Mouse (Mus musculus) midbrain, embryonic 16.5 days (tissue): ENCODE results near the gene Rbms3. TPM values are rescaled to one million over a fixed set of nuclear protein-coding genes. Genes with fewer than 3 reads are reported as not detected.

Experiments used
- ATAC-seq: fragments of 200-750 bp; cut with Nextera tagmentation; 2 replicates; pipeline ENCODE4 v1.8.0; 2017; ENCODE audit warnings: moderate TSS enrichment
- H3K27ac ChIP-seq: fragments of 300-500 bp; sonication (generic); 2 replicates; pipeline ENCODE4 v1.5.1; 2014; ENCODE audit warnings: mild to moderate bottlenecking, low read length, mixed read lengths
- H3K27me3 ChIP-seq: fragments of 300-500 bp; sonication (generic); 2 replicates; pipeline ENCODE4 v1.6.1; 2014; ENCODE audit warnings: low read depth, low read length, mixed read lengths; ENCODE audit not compliant: control insufficient read depth, insufficient read depth
- H3K36me3 ChIP-seq: fragments of 300-500 bp; sonication (generic); 2 replicates; pipeline ENCODE4 v1.6.1; 2014; ENCODE audit warnings: mild to moderate bottlenecking, low read length, moderate library complexity, mixed read lengths; ENCODE audit not compliant: control insufficient read depth, insufficient read depth
- H3K4me1 ChIP-seq: fragments of 300-500 bp; sonication (generic); 2 replicates; pipeline ENCODE4 v1.6.1; 2014; ENCODE audit warnings: mild to moderate bottlenecking, low read length, mixed read lengths; ENCODE audit not compliant: control insufficient read depth, insufficient read depth
- H3K4me2 ChIP-seq: fragments of 300-500 bp; sonication (generic); 2 replicates; pipeline ENCODE4 v1.6.1; 2014; ENCODE audit warnings: mild to moderate bottlenecking, low read length, mixed read lengths
- H3K4me3 ChIP-seq: fragments of 300-500 bp; sonication (generic); 2 replicates; pipeline ENCODE4 v1.5.1; 2014; ENCODE audit warnings: low read depth, mild to moderate bottlenecking, low read length, moderate library complexity, mixed read lengths
- H3K9ac ChIP-seq: fragments of 300-500 bp; sonication (generic); 2 replicates; pipeline ENCODE4 v1.6.1; 2014; ENCODE audit warnings: low read depth, low read length, mixed read lengths
- H3K9me3 ChIP-seq: fragments of 300-500 bp; sonication (generic); replicated peaks from 2 replicates; pipeline ENCODE4 v1.6.1; 2014; ENCODE audit warnings: mild to moderate bottlenecking, low read length, mixed read lengths; ENCODE audit not compliant: control insufficient read depth, poor library complexity, severe bottlenecking
- WGBS: fragments of 180-500 bp; shearing (Covaris S2); extraction: QIAGEN DNeasy Blood & Tissue Kit; methylation state at CpG from one replicate; pipeline ENCODE4 v1.1.7; 2014; 5-methylcytosine and 5-hydroxymethylcytosine counted together
- polyA plus RNA-seq: library from polyadenylated mRNA; unstranded; fragments of >200 nt; fragmentation: Nextera tagmentation; extraction: Ambion mirVana; gene quantifications from 2 replicates; pipeline ENCODE4 v1.2.1, GENCODE M21; 2015

Rbms3 gene
- polyA plus RNA-seq, 1 experiment from 2014 or later: 65.9 TPM

DNA sequence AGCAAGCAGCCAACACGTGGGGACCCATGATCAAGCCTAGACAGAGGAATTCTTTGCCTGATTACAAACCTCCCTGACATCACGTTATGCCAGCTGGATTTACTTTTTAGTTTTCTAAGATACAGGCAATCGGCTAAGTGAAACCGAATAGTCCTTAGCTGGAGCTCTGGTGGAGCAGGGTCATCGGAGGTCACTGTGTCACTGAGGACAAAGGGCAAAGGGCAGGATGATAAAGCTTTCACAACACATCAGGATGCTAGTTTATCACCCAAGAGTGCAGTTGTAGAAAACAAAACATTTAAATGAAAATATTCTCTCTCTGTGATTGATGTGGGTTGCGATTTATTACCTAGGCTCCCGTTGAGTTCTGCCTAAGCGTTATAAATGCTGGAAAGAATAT lies 233.1 kb downstream of the Rbms3 start:
- Histone ChIP-seq H3K4me3 (no peak overlapping the region), H3K27ac (no peak overlapping the region), H3K4me1 (peaks cover 7% of the 10 kb centered on the region; the same call in 1 of the 2 replicates), H3K36me3 (no peaks in the 10 kb centered on the region), H3K9ac (no peak overlapping the region), H3K4me2 (no peak overlapping the region), H3K9me3 (no peaks in the 10 kb centered on the region), H3K27me3 (no peaks in the 10 kb centered on the region)
- ATAC-seq: no peak
- WGBS: 84% methylated on average over 8 of the region's 8 CpGs

DNA sequence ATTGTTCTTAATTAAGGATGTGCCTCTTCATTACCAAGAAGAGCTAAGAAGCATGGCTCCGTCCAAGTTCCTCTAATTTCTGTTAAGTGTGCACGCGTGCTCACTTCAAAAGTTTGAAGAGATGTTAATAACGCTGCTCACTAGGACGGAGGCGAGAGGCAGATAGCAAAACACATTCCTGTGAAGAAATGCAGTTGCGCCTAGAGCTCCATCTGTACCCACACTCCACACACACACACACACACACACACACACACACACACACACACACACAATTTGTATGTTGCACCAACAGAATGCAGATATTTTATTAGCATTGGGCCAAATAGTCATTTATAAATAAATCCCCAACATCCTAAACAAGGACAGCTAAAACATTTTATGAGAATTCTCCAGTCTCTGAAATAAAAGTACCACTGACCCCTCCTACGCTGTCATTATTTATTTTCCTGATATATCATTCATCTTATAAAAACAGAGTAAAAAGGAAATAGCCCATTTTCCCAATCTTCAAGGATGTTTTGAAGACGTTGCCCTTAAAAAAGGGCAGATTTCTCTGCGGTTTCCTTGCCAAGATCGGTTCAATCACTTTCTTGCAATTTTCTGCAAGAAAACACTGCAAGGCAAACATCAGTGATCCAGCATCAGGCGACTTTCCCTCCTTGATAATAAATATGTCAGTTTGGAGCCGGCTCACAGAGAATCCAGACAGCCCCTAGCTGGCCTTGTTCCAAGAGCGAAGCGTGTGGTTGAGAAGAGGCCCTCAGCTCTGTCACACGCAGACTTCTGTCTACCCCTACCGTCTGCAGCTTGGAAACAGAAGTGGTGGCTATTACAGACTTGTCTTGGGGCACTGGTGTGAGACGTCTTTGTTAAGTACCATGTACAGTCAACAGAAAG lies 235.8 kb downstream of the Rbms3 start:
- H3K36me3 ChIP-seq: no peaks in the 10 kb centered on the region
- H3K4me1 ChIP-seq: peaks cover 3% of the 10 kb centered on the region; the same call in 1 of the 2 replicates
- no peak overlapping the region for H3K4me2 ChIP-seq
- peak; percentile 58; the same call in 1 of the 2 replicates for ATAC-seq
- no peak overlapping the region for H3K9ac ChIP-seq
- H3K4me3 ChIP-seq: no peak overlapping the region
- H3K9me3 ChIP-seq: no peaks in the 10 kb centered on the region
- no peaks in the 10 kb centered on the region for H3K27me3 ChIP-seq
- 61% methylated on average over 18 of the region's 18 CpGs for WGBS
- H3K27ac ChIP-seq: 0 out of 2 replicates have a peak overlapping the region, but pooled peaks have one; percentile 22

DNA sequence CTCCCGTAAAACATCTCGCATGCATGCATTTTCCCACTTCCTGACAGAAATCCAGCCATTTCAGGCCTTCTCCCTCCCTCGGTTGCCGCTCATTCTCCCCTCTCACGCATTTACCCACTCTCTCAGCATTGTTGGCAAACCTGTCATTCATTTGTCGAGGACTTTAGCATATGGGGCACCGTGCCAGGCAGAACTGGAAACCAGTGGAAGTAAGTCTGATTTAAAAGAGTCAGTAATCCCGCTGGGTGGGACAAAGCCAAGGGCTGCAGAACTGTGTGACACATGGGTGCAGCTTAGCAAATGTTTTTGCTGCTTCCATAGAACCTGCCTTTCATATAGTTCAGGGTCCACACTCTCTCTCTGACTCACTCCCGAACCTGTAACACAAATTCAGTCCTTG lies 241.7 kb downstream of the Rbms3 start:
- Histone ChIP-seq H3K4me2 (no peak overlapping the region), H3K27me3 (no peaks in the 10 kb centered on the region), H3K27ac (no peak overlapping the region), H3K9me3 (no peaks in the 10 kb centered on the region), H3K36me3 (no peaks in the 10 kb centered on the region), H3K4me3 (no peak overlapping the region), H3K9ac (no peak overlapping the region), H3K4me1 (no peaks in the 10 kb centered on the region)
- WGBS: 69% methylated on average over 9 of the region's 9 CpGs
- ATAC-seq: no peak

DNA sequence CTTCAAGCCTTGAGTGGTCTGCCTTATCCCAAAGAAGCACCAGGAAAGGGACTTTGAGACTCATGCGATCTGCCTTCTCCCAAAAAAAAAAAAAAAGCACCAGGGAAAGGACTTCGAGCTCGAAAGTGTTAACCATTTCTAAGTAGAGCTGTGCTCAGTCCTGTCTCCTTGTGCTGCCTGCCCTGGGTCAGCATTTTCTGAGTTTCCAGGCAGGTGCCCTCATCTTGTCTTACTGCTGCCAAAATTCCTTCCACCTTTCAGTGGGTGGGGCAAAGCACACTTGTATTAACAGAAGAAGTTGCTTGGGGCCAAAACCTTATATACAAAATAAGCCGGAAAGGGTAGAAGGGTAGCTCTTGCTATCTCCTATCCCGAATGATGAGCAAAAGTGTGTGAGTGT lies 248.8 kb downstream of the Rbms3 start:
- Histone ChIP-seq H3K4me1 (0 out of 2 replicates have a peak, but pooled peaks cover 2% of the 10 kb centered on the region), H3K4me2 (no peak overlapping the region), H3K36me3 (no peaks in the 10 kb centered on the region), H3K9me3 (no peaks in the 10 kb centered on the region), H3K27ac (no peak overlapping the region), H3K9ac (no peak overlapping the region), H3K4me3 (no peak overlapping the region), H3K27me3 (no peaks in the 10 kb centered on the region)
- 75% methylated on average over 5 of the region's 5 CpGs for WGBS
- no peak for ATAC-seq

DNA sequence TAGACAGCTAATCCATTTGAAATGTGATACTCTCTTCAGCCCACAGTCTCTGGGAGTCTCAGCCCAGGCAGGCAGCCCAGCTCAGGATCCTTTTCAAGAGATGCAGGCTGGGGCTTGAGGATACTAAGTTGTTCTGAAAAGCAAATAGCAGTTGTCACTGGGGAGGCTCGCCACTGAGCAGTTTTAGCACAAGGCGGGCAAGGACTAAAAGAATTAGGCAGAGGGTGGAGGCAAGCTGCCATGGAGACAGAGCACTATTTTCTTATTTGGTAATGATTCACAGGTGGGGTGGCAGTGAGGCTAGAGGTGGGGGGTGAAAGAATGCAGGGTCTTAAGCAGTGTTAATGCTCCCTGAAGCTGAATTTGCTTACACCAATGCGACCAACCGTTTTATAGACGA lies 249.6 kb downstream of the Rbms3 start:
- no peaks in the 10 kb centered on the region for H3K36me3 ChIP-seq
- no peaks in the 10 kb centered on the region for H3K9me3 ChIP-seq
- H3K4me3 ChIP-seq: no peak overlapping the region
- 0 out of 2 replicates have a peak, but pooled peaks cover 2% of the 10 kb centered on the region for H3K4me1 ChIP-seq
- WGBS: 13% methylated on average over 5 of the region's 5 CpGs
- peak; percentile 32; the same call in 1 of the 2 replicates for ATAC-seq
- H3K4me2 ChIP-seq: no peak overlapping the region
- no peaks in the 10 kb centered on the region for H3K27me3 ChIP-seq
- no peak overlapping the region for H3K9ac ChIP-seq
- H3K27ac ChIP-seq: no peak overlapping the region

DNA sequence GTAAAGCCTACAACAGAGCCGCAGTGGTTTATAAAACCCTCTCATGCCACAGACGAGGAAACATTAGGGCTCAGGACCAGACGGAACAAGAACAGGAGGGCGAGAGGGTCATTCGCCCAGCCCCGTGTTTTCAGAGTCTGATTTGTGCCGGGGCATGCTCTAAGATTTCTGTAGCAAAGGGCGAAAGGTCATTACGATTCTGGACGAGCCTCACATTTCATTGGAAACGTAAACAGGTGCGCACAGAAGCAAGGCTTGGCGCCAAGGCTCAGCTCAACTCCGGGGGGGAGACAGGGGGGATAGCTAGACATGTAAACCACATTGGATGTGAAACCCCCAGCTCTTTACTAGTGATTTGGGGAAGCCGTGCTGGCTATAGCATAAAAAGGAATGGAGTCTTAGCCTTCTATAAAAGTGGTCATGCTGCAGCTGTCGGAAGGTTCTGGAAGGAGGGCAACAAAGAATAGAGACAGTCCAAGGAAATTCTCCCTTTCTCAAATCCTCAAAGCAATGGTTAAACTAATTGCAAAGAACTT lies 250.2 kb downstream of the Rbms3 start:
- 49% methylated on average over 16 of the region's 16 CpGs for WGBS
- H3K9ac ChIP-seq: no peak overlapping the region
- no peak overlapping the region for H3K4me2 ChIP-seq
- no peaks in the 10 kb centered on the region for H3K36me3 ChIP-seq
- no peak overlapping the region for H3K4me3 ChIP-seq
- H3K9me3 ChIP-seq: no peaks in the 10 kb centered on the region
- H3K27ac ChIP-seq: no peak overlapping the region
- H3K27me3 ChIP-seq: no peaks in the 10 kb centered on the region
- ATAC-seq: no peak
- H3K4me1 ChIP-seq: 0 out of 2 replicates have a peak, but pooled peaks cover 2% of the 10 kb centered on the region

DNA sequence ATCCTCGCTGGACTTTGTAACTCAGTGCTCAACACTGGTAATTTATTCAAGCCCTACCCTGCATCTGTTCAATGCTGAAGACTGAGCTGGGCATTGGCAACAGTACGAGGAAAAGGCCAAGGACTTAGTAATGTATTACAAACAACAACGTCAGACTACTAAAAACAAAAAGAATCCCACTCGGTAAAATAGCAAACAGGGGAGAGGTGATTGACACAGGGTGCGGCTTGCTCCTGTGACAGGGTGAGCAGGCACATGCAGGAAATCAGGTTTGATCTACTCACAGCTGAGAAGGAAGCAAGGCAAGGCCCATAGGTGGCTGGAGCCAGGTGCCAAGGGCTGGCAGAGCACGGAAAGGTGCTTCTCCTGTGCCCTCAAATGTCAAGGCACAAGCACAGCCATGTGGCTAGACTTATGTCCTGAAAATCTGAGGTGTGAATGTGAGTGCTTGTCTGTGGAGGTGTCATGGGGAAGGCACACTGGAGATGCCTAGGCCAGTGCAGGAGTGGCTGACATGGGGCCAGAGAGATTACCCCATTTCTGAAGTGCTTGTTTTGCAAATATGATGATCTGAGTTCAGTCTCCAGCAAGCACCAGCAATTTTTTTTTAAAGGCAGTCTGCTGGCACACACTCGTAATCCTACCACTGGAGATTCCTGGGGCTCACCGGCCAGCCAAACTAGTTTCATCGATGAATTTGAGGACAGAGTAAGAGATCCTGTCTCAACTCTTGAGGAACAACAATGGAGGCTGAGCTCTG lies 251.4 kb downstream of the Rbms3 start:
- 0 out of 2 replicates have a peak, but pooled peaks cover 2% of the 10 kb centered on the region for H3K4me1 ChIP-seq
- no peak overlapping the region for H3K4me3 ChIP-seq
- H3K4me2 ChIP-seq: no peak overlapping the region
- no peak overlapping the region for H3K9ac ChIP-seq
- 72% methylated on average over 9 of the region's 9 CpGs for WGBS
- H3K9me3 ChIP-seq: no peaks in the 10 kb centered on the region
- H3K36me3 ChIP-seq: no peaks in the 10 kb centered on the region
- no peak for ATAC-seq
- no peak overlapping the region for H3K27ac ChIP-seq
- H3K27me3 ChIP-seq: no peaks in the 10 kb centered on the region

DNA sequence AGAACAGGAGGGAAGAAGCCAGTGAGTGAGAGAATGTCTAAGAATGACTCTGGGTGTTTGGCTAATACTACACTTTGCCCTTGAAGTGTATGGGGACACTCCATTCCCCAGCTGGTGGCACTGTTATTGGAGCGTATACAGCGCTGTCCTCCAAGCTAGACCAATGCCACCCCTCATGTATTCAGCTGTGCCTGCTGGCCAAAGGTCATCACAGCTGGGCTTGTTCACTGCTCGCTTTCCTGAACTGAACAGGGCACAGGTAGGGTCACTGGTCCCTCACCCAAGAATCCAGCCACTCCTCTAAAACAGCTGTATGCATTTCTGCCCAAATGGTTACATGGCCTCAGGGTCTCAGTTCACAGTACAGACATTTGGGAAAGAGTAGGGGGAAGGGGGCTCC lies 253.9 kb downstream of the Rbms3 start:
- Histone ChIP-seq H3K9ac (no peak overlapping the region), H3K27ac (no peak overlapping the region), H3K4me2 (no peak overlapping the region), H3K27me3 (no peaks in the 10 kb centered on the region), H3K9me3 (no peaks in the 10 kb centered on the region), H3K4me3 (no peak overlapping the region), H3K36me3 (no peaks in the 10 kb centered on the region), H3K4me1 (no peaks in the 10 kb centered on the region)
- 90% methylated on average over 3 of the region's 3 CpGs for WGBS
- ATAC-seq: no peak
